Mouse (Mus musculus) erythroblast, embryonic 14.5 days (primary cell): ENCODE results near the gene Ap1ar. TPM values are rescaled to one million over a fixed set of nuclear protein-coding genes. Genes with fewer than 3 reads are reported as not detected.

Source experiments
- H3K27me3 ChIP-seq: 2 replicates; pipeline ENCODE4 v1.6.1; 2012; ENCODE audit warnings: inconsistent platforms; ENCODE audit not compliant: control insufficient read depth
- H3K36me3 ChIP-seq: 2 replicates; pipeline ENCODE4 v1.6.1; 2012; ENCODE audit warnings: mild to moderate bottlenecking, inconsistent platforms; ENCODE audit not compliant: control insufficient read depth
- H3K4me1 ChIP-seq: 2 replicates; pipeline ENCODE4 v1.6.1; 2012; ENCODE audit warnings: inconsistent platforms; ENCODE audit not compliant: control insufficient read depth
- H3K4me3 ChIP-seq: replicated peaks from 2 replicates; pipeline ENCODE3; 2012; ENCODE audit warnings: moderate library complexity, mild to moderate bottlenecking, inconsistent platforms
- H3K9me3 ChIP-seq: 2 replicates; pipeline ENCODE4 v1.6.1; 2012; ENCODE audit warnings: low read length, inconsistent platforms, mixed read lengths; ENCODE audit not compliant: control insufficient read depth
- GATA1 ChIP-seq: IDR thresholded peaks from 2 replicates; pipeline ENCODE4 v1.6.1; 2012; ENCODE audit warnings: low read length, inconsistent platforms, mixed read lengths
- TAL1 ChIP-seq: IDR thresholded peaks from 3 replicates; pipeline ENCODE4 v1.6.1; 2012; ENCODE audit warnings: low read length, inconsistent platforms, mixed read lengths
- polyA plus RNA-seq: library from polyadenylated mRNA; stranded (reverse); fragments of >175 nt; gene quantifications from 2 replicates; pipeline ENCODE4 v1.2.3, GENCODE M21; 2012

The Ap1ar gene
- polyA plus RNA-seq, 1 experiment = 3.8 TPM

DNA sequence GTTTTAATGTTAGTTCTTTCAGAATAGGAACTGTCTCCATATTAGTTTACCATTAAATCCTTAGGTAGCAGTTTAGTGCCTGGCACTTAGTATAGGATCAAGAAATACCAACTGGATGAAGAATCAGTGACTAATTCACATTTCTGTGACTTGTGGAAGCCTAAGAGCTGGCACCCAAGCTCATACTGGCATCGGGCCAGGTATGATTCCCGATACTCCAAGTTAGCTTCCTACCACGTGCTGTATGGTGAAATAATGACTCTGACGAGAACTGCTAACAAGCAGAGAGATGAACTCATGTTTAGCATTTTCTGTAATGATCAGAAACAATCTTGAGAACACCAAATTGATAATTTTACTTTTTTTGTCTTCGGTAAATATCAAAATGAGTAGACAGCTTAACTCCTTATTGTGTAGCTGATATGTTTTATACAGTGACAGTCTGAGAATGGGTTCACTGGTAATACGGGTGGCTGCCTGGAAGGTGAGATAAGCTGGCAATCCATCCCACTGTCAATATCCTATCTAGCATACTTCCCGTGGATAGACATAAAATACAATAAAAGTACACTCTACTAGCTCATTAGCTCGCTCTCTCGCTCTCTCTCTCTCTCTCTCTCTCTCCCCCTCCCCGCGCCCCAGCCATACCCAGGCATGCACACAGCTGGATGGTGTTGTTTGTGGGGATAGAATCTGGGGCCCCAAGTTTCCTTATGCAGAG is 10.9 kb upstream of the Ap1ar start:
- Histone ChIP-seq H3K27me3 (no peaks in the 10 kb centered on the region), H3K36me3 (no peaks in the 10 kb centered on the region), H3K9me3 (peaks cover 6% of the 10 kb centered on the region), H3K4me3 (no peak overlapping the region), H3K4me1 (peaks cover 55% of the 10 kb centered on the region)
- TF ChIP-seq GATA1 (no peak), TAL1 (no peak)

- Histone ChIP-seq H3K4me3 (no peak overlapping the region), H3K4me1 (peaks cover 36% of the 10 kb centered on the region), H3K9me3 (peaks cover 6% of the 10 kb centered on the region), H3K27me3 (no peaks in the 10 kb centered on the region), H3K36me3 (no peaks in the 10 kb centered on the region)
- TF ChIP-seq TAL1 (no peak), GATA1 (no peak)
Measured at GRCm38 (mm10) chr3:127843941-127844327, 6.6 kb upstream of the Ap1ar start.

DNA sequence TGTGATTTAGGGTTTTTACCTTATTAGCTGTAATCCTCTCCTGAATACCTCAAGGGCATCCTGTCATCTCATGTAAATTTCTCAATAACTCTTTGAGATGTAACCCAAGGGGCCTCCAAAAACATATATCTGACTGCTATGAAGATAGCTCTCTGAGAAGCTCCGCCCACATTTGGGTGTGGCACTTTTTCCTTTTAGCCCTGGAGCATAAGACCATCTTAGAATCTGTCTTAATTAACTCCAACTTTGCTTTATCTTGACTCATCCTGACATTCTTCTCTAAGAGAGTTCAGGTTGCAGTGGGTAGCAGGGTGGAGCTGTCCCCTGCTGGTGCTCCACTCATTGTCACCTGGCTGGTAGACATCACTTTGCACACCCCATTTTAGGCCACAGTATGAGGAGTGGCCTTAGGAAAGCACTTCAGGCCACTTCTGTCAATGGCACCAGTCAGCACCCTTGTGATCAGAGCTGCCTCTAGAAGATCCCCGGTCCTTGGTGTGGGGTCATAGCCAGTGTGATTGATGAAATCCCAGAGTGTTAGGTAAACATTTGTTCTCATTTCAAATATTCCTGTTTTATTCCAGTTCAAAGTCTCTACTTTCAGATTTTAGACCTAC is 6.1 kb upstream of the Ap1ar start:
- H3K27me3 ChIP-seq = no peaks in the 10 kb centered on the region
- H3K4me1 ChIP-seq = peaks cover 36% of the 10 kb centered on the region
- H3K4me3 ChIP-seq = no peak overlapping the region
- H3K9me3 ChIP-seq = peaks cover 6% of the 10 kb centered on the region
- no peaks in the 10 kb centered on the region for H3K36me3 ChIP-seq
- TF ChIP-seq GATA1 (no peak), TAL1 (no peak)

- no peaks in the 10 kb centered on the region for H3K36me3 ChIP-seq
- H3K4me3 ChIP-seq = no peak overlapping the region
- TF ChIP-seq TAL1 (no peak), GATA1 (no peak)
- H3K9me3 ChIP-seq = peaks cover 6% of the 10 kb centered on the region
- H3K27me3 ChIP-seq = no peaks in the 10 kb centered on the region
- peaks cover 36% of the 10 kb centered on the region for H3K4me1 ChIP-seq
Measured at GRCm38 (mm10) chr3:127841926-127842325, 4.6 kb upstream of the Ap1ar start.

DNA sequence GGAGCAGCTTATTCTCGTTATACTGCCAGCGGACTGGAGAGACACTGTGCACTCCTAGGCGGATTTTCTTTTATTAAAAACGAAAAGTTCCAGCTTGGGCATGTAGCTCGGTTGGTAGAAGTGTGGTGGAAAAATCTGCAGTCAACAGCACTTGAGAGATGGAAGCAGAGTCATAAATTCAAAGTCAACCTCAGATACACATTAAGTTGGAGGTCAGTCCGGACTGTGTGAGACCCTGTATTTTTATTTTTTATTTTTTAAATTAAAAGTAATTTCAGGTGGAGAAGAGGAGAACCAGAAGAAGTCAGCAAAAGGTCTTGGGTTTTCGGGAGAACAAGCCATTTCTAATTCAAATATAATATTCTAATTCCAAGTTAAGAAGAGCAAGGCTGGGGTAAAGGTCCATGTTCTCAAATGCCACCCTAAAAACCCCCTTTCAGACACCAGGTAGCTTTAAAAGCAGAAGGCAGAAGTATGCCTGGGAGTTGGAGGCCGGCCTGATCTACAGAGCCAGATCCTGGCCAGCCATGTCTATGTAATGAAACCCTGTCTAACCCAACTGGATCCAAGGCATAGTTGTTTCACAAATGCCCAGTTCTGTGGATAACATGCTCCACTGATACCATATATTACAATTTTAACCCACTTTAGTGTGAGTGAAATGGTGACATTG is 785 bp upstream of the Ap1ar start:
- Histone ChIP-seq H3K9me3 (no peaks in the 10 kb centered on the region), H3K4me3 (peak overlapping the region; percentile 85), H3K36me3 (peaks cover 25% of the 10 kb centered on the region), H3K4me1 (peaks cover 55% of the 10 kb centered on the region), H3K27me3 (no peaks in the 10 kb centered on the region)
- TF ChIP-seq TAL1 (no peak), GATA1 (no peak)

DNA sequence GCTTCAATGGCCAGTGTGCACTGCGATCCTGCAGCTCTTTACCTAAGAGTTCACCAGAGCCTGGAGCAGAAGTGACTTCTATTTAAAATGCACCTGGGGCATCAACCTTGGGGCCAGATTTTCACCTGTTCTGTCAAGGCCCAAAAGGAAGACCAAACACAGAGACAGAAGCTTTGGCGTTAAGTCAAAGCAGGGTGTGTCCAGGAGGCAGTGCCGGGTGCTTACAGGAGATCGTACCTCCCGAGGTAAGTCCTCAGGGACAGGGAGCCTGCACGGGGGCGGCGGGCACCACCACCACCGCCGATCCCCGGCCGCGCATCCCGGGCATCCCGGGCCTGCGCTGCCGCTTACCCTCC is 547 bp downstream of the Ap1ar start:
- Histone ChIP-seq H3K9me3 (no peaks in the 10 kb centered on the region), H3K27me3 (no peaks in the 10 kb centered on the region), H3K36me3 (peaks cover 36% of the 10 kb centered on the region), H3K4me3 (peak overlapping the region; percentile 85), H3K4me1 (peaks cover 50% of the 10 kb centered on the region)
- TF ChIP-seq GATA1 = no peak
- no peak for TF ChIP-seq TAL1

GRCm38 (mm10) chr3:127835594-127835993 is 1.7 kb downstream of the Ap1ar start:
- TF ChIP-seq GATA1 (no peak), TAL1 (no peak)
- peaks cover 54% of the 10 kb centered on the region for H3K4me1 ChIP-seq
- H3K4me3 ChIP-seq = peak overlapping the region; percentile 85

GRCm38 (mm10) chr3:127834040-127834439 is 3.3 kb downstream of the Ap1ar start:
- peaks cover 59% of the 10 kb centered on the region for H3K36me3 ChIP-seq
- no peaks in the 10 kb centered on the region for H3K27me3 ChIP-seq
- peaks cover 49% of the 10 kb centered on the region for H3K4me1 ChIP-seq
- TF ChIP-seq GATA1 (no peak), TAL1 (no peak)
- H3K4me3 ChIP-seq = no peak overlapping the region
- no peaks in the 10 kb centered on the region for H3K9me3 ChIP-seq

More at GRCm38 (mm10) chr3:127835594-127835993, 1.7 kb downstream of the Ap1ar start:
- Histone ChIP-seq H3K36me3 (peaks cover 46% of the 10 kb centered on the region), H3K9me3 (no peaks in the 10 kb centered on the region), H3K27me3 (no peaks in the 10 kb centered on the region)

- no peak for TF ChIP-seq TAL1
- TF ChIP-seq GATA1 = no peak
Measured at GRCm38 (mm10) chr3:127831079-127831478, 6.2 kb downstream of the Ap1ar start.

More at GRCm38 (mm10) chr3:127831079-127831478, 6.2 kb downstream of the Ap1ar start:
- H3K27me3 ChIP-seq = no peaks in the 10 kb centered on the region
- no peaks in the 10 kb centered on the region for H3K9me3 ChIP-seq
- H3K4me1 ChIP-seq = peaks cover 32% of the 10 kb centered on the region
- no peak overlapping the region for H3K4me3 ChIP-seq
- peaks cover 71% of the 10 kb centered on the region for H3K36me3 ChIP-seq
